Mouse (Mus musculus): Measurements from ENCODE around the gene Fbxo40. TPM values are rescaled to one million over a fixed set of nuclear protein-coding genes. Genes with fewer than 3 reads are reported as not detected.

Fbxo40 gene
- total RNA-seq (2021), result 100 to 1,000 TPM; 140 to 151 TPM
- long read RNA-seq, experiment 1, full-length matches to known transcripts, result 105 of 132 reads
- long read RNA-seq, experiment 1, partial matches to known transcripts, result 0 of 132 reads
- long read RNA-seq, experiment 1, other reads (novel, unspliced or antisense), result 27 of 132 reads
- long read RNA-seq, experiment 2, full-length matches to known transcripts, result 103 of 134 reads
- long read RNA-seq, experiment 2, partial matches to known transcripts, result 0 of 134 reads
- long read RNA-seq, experiment 2, other reads (novel, unspliced or antisense), result 31 of 134 reads

DNA sequence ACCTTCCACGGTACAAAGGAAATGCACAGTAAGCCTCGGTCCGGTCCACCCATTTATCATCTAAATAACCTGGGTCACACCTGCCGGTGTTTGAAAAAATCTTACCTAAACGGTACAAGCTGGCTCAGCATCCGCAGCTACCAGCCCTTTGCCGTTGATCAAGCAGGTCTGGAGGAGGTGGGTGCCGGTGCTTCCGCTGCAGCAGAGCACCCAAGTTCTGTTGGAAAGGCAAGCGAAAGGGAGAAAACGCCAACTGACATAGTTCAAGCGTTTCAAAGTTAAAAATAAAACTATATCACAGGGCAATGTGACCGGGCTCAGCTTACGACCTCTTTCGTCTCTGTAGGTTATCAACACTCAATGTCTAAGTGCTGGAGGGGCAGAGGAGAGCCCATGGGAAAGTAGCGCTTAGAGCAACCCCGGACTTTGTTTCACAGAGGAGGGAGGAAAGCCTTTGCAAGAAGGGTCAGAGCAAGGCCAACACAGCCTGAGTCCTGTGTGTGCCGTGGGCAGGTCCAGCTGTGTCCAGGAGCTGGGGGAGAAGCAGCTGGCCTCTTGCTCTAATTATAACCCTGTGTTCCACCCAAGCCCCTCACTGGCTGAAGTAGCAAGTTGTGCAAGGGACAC lies at the start of gene Fbxo40:
Gene Fbxo40 (minus strand): TSS at position 469 of the 627 bp plus-strand sequence.
- intact Hi-C loops (cut with DNase I), result loop anchor here (5.0 kb wide), 1 partner anchor 43 kb away; no protein-coding TSS in a partner anchor
- peak; percentile 26 to 39 for DNase-seq

DNA sequence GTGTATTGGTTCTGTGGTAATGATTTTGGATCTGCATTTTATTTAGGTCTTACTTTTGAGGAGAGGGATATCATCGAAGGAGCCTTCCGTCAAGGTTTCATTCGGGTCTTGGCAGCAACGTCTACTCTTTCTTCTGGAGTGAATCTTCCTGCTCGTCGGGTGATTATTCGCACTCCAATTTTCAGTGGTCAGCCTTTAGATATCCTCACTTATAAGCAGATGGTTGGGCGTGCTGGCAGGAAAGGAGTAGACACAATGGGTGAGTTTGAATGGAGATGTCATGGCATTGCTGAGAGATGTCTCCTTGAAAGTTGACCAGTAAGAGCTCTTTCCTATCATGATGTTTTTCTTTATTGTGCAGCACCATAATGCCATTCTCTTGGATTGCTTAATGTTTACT lies 44.5 kb upstream of the Fbxo40 start:
- no peak for DNase-seq
- intact Hi-C loops (cut with DNase I), result no loop called here

DNA sequence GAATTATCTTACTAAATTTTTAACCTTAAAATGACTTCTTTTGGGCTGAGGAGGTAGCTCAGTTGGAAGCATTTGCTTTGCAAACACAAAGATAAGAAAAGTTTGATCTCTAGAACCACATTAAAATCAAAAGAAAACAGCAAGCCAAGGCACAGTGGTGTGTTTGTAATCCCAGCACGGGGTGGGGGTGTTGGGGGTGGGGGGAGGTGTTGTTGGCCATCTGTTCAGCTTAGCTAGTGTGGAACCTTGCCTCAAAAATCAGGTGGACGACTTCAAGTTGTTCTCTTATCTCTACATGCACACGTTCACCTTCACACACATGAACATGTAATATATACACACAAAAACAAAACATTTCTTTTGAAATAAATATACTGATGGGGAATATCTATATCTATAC lies 41.7 kb upstream of the Fbxo40 start:
- intact Hi-C loops (cut with DNase I), result no loop called here
- no peak for DNase-seq

DNA sequence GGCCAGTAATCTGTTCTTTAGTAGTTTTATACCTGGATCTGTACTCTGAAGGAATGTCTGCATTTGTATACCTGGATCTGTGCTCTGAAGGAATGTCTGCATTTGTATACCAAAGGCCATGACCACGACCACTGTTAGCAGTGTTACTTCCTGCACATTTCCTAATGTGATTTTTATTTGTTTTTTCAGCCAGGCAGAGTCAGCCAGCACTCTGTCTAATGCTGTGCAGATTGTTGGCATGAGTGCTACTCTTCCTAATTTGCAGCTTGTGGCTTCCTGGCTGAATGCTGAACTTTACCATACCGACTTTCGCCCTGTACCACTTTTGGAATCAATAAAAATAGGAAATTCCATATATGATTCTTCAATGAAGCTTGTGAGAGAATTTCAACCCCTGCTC lies 37.3 kb upstream of the Fbxo40 start:
- intact Hi-C loops (cut with DNase I), result no loop called here
- DNase-seq, result no peak

DNA sequence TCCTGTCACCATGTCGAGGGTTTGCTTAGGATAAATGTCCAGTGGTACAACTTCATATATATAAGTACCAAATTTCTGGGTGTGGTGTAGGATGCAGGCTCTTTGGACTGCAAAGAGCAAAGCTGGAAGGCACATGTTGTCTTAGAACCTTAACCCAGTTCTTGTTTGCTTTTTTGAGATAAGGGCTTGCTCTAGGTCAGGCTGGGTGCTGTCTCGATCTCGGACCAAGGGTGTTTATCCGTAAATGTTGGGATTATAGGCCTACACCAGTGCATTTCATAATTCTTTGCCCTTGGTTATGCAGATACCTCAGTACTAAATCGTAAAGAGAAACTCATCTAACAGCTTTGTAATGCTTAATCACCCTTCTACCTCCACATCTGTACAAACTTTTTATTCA lies 22.1 kb upstream of the Fbxo40 start:
- DNase-seq, result no peak
- intact Hi-C loops (cut with DNase I), result loop anchor here (10.0 kb wide), 1 partner anchor 288 kb away; no protein-coding TSS in a partner anchor

DNA sequence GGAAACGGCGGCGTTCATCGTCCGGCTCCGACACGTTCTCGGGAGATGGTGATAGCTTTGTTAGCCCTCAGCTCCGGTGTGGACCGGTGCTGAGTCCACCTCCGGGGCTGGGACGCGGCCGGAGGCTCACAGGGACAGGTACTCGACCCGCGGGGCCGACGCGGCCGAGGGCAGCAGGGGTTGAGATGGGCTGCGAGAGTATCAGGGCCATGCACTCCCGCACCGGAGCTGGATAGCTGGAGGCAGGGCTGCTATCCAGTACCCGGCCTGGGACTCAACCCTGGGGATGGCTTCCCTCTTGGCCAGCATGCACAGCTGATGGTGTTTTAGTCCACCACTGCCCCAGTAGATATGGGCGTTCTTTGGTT lies 21.6 kb upstream of the Fbxo40 start:
- intact Hi-C loops (cut with DNase I), result loop anchor here (2.0 to 10.0 kb wide), 4 partner anchors 77 to 539 kb away; partner anchors contain the start of gene Hcls1
- no peak for DNase-seq

DNA sequence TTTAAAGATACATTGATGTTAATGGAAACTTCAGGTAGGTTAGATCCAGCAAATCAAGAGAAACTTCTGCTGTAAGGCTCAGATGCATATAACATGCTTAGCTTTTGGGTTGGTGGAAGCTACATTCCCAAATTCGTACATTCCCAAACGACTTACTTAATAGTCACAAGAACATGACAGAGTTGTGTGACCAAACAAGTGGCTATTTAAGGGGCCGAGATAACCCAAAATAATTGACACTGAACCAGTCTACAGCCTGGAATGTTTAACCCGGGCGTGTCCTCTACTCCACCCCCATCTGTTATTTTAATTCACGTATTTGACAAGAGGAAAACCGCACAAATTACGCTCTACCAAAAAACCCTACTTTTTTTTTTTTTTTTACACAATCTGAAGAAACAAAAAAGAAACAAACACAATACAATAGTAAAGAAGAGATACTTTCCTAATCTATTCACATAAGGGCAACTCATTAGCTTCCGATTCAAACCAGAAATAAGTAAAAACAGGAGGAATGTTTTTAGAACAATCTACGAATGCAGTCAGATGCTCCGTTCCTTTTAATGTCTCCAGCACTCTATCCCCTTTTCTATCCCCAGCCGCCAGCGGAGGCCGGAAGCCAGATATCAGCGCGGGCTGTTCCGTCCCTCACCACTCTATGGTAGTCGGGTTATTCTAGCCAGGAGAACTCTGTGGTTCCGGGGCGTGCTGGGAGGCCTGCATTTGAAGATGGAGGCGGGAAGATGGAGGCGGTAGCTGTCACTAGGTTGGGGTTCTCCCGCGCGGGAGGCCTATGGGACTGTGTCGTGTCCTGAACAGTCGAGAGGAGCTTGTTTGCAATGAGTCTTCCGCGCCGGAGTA lies 21.0 kb upstream of the Fbxo40 start, which contains the start of gene Polq:
Gene Polq (plus strand): TSS at position 726 of the 861 bp plus-strand sequence.
- intact Hi-C loops (cut with DNase I), result loop anchor here (2.0 to 10.0 kb wide), 4 partner anchors 76 to 538 kb away; partner anchors contain the start of gene Hcls1
- peak; percentile 91 to 96 for DNase-seq

DNA sequence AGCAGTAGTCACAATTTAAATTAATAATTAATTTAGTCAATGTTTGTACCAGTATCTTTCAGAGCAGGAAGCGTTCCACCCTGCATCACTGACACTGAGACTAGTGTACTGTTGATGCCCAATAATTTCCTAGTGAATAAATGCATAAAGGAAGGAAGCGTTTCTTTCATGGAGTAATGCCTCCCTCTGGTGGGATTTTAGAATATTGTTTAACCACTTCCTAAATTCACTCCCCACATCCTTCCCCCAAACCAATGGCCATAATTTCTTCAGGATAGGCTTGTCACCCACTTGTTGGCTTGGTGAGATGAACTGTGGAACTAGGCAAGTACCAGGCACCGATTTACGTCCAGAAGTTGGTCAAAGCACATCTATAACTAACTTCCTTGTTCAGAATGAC lies 20.1 kb upstream of the Fbxo40 start:
- intact Hi-C loops (cut with DNase I), result loop anchor here (2.0 to 10.0 kb wide), 4 partner anchors 76 to 538 kb away; partner anchors contain the start of gene Hcls1
- DNase-seq, result peak; percentile 3 to 39

DNA sequence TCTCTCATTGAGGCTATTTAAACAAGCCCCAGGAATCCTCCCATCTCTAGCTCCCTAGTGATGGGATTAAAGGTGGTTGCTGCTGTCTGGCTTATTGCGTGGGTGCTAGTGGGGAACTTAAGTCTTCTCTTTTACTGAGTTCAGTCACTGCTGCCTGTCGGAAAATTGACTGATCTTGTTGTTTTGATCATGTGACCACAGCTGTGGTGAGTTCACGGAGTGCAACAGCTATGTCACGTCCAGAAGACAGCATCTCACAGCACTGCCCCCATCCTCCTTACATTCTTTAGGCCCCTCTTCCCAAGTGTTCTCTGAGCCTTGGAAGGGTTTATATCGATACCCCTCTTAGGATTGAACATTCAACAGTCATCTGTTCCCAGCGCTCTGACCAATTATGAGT lies 19.0 kb upstream of the Fbxo40 start:
- intact Hi-C loops (cut with DNase I), result loop anchor here (1.0 to 5.0 kb wide), 2 partner anchors 64 to 192 kb away; no protein-coding TSS in a partner anchor

DNA sequence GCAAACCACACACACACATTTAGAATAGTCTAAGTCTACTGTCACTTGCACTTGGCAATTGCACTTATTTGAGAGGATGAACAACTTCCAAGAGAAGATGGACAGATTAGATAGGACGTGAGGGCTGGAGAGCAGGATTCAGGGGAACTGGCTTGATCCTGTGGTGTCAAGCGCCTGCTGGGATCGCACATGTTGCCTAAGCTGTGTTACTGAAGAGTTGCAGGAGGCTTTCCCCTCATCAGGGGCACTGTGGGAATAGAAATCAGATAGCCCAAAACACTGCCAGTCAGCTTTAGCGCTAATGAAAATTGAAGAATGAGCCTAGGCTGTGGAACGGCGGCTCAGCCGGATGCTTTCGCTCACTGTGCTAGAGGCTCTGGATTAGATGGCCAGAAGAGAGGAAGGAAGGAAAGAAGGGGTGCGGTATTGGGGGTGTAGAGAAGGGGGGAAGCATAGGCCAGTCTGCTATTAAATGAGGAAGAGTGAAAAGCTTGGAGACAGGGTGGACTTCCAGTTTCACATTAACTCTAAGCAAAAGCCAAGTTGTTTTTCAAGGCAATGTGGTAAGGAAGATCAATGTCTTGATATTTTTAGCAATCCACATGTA lies 9.2 kb upstream of the Fbxo40 start:
- no peak for DNase-seq
- intact Hi-C loops (cut with DNase I), result no loop called here

More for the DNA sequence above, 19.0 kb upstream of the Fbxo40 start:
- no peak for DNase-seq

DNA sequence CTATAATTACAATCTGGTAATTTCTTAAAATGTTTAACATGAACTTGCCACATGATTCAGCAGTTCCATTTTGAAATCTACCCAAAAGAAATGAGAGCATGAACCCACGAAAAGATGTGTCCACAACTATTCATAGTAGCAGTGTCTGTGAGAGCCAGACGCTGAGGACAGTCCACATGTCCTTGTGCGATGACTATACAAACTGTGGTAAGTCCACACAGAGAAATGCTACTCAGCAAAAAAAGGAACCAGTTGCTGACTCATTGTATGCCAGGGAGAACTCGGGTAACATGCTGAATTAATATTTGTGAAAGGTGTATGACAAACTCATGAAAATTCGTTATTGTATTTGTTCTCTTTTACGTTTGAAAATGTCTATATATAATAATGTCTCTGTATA lies 7.4 kb upstream of the Fbxo40 start:
- DNase-seq, result no peak
- intact Hi-C loops (cut with DNase I), result no loop called here

DNA sequence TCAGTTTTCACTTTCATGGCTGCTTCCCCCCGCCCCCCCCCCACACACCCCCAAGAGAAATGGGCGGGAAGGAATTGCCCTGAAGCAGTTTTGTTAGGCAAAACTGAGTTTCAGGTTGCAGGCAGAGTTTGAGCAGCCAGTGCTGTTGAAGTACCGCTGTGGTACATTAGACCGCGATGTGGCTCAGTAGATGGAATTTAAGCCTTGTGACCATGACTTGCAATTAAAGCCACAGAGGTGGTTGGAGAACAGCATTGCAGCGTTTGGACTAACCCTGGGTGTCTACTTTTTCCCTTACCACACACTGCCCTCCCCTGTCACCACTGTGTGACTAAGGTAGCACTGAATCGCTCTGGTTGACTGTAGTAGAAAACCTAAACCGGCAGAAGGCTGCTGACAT lies 774 bp downstream of the Fbxo40 start:
- intact Hi-C loops (cut with DNase I), result loop anchor here (5.0 kb wide), 1 partner anchor 42 kb away; no protein-coding TSS in a partner anchor
- peak in 1 of 2 experiments; percentile 16 for DNase-seq

DNA sequence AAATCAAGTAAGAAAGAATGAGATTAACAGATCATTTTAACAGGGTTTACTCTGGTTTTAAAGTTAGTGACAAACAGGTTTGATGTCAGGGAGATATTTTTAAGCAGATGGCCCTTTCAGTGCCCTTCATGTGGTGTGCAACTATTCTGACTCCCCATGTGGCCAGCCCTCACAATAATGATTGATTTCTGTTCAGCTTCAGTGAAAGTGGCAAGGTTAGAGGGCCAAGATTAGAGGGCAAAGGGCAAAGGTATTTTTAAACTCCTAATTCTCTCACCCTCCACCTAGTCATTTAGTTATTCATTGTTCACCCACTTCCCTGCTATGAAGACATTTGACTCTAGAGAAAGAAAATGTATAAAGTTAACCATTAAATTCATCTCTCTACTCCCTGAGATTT lies 2.2 kb downstream of the Fbxo40 start:
- intact Hi-C loops (cut with DNase I), result loop anchor here (5.0 kb wide), 1 partner anchor 41 kb away; no protein-coding TSS in a partner anchor
- no peak for DNase-seq

DNA sequence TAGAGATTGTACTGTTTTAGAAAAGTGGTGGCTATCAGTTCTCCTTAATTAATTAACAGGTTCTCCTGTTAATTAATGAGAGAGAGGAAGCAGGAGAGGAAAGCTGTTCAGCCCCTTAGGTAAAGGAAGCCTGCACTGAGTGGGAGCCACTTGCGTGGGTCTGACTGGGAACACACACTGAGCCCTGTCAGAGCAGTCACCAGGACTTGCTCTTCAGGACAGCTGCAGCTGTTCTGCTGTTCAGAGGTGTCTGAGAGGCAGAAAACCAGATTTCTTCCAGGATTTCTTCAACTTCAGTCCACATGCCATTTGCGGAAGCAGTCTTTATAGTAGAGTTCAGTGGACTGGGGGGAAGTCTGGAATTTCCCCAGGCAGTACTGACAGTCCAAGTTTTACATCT lies 2.9 kb downstream of the Fbxo40 start:
- DNase-seq, result no peak
- intact Hi-C loops (cut with DNase I), result loop anchor here (5.0 kb wide), 1 partner anchor 40 kb away; no protein-coding TSS in a partner anchor

DNA sequence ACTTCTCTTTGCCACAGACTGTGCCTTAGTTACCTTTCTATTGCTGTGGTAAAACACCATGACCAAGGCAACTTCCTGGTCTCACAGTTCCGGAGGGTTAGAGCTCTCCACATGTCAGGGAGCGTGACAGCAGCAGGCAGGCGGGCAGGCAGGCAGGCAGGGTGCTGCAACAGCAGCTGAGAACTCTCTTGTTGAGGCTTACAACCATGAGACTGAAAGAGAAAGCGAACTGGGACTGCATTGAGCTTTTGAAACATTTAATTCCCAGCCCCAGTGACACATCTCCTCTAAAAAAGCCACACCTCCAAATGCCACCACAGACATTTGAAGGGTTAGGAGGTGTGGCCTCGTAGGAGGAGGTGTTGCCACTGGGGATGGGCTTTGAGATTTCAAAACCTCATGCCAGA lies 4.6 kb downstream of the Fbxo40 start:
- intact Hi-C loops (cut with DNase I), result loop anchor here (5.0 kb wide), 1 partner anchor 38 kb away; no protein-coding TSS in a partner anchor
- no peak for DNase-seq

DNA sequence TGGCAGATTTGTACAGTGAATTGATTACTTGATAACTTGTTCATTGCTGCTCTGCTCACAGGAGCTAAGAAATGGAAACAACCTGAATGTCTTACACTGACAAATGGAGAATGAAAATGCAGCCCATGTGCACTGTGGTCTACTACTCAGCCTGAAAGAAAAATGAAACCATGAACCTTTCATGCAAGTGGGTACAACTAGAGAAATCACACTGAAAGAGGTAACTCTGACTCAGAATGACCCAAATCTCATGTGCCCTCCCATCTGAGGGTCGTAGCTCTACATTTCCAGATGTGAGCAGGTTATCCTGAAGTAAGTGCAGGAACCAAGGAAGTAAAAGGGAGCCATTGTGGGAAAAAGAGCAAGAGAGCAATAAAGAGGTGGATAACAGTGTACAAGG lies 6.5 kb downstream of the Fbxo40 start:
- DNase-seq, result no peak
- intact Hi-C loops (cut with DNase I), result no loop called here

DNA sequence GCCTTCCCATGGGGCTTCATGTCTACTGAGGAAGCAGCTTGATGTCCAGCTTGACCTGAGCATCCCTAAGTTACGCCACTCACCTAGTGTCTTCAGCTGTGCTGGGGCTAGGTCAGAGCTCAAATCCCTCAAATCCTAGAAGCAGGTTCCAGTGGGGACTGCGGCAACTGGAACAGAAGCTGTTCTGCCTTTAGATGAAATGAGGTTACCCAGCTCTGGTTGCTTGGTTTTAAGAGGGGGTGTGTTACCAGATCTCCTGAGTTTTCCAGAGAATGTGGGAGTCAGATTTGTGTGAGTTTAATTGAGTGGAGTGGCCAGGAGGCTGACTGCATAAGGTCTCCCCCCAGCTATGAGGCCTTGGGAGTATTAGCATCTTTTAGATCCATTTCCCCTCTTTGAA lies 11.1 kb downstream of the Fbxo40 start:
- no peak for DNase-seq
- intact Hi-C loops (cut with DNase I), result no loop called here

DNA sequence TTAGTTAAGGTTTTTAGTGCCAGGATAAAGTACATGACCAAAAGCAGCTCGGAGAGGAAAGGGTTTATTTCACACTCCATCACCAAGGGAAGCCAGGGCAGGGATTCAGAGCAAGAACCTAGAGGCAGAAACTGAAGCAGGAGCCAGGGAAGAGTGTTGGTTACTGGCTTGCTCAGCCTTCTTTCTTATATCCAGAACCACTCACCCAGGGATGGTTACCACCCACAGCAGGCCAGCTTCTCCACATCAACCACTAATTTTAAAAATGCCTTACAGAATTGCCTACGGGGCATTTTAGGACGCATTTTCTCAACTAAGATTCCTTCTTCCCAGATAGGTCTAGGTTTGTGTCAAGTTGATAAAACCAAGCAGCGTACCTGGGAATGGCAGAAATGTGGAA lies 26.9 kb downstream of the Fbxo40 start:
- DNase-seq, result no peak
- intact Hi-C loops (cut with DNase I), result no loop called here

DNA sequence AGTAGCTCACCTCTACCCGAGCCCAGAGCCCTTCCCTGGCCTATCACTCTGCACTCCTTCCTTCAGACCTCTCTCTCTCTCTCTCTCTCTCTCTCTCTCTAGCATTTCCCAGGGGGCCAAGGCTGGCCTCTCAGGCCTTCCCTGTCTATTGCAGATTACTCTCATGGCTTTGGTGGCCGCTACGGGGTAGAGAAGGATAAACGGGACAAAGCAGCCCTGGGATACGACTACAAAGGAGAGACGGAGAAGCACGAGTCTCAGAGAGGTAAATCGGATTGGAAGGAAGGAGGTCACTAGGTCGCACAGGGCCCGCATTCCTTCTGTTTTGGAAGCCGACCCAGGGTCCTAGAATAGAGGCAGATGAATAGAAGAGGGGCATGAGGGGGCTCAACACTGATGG lies 35.2 kb downstream of the Fbxo40 start:
- intact Hi-C loops (cut with DNase I), result no loop called here
- DNase-seq, result no peak

DNA sequence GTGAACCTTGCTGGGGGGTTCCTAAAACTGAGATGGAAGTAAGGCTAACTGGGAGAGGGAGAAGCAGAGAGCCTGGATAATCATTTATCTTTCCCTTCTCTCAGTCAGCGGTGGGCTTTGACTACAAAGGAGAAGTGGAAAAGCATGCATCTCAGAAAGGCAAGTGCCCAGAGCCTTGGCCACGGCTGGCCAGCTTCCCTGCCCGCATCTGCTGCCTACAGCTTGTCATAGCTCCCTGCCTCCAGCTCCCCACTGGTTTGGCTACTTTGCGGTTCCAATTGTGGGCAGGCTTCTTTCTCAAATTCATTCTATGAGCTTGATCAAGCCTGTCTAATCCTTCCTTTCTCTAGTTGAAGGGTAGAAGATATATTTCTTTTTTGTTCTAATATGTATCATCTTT lies 39.2 kb downstream of the Fbxo40 start:
- no peak for DNase-seq
- intact Hi-C loops (cut with DNase I), result no loop called here

All from heart, postnatal 14 days (tissue).